Mouse (Mus musculus) Patski (cell line): Measurements from ENCODE around the gene Tspan7. TPM values are rescaled to one million over a fixed set of nuclear protein-coding genes. Genes with fewer than 3 reads are reported as not detected.

Experiments
- ATAC-seq: fragments of 100-300 bp; one replicate; pipeline ENCODE4 v1.8.0; 2021
- CTCF ChIA-PET: fragments of 350-600 bp; sonication (Branson Sonifier 250); formaldehyde crosslinking; loops from one replicate; lab custom pipeline; 2022; ENCODE audit warnings: inconsistent platforms; lab: Charles Lee
- POLR2A ChIA-PET: fragments of 350-600 bp; sonication (Branson Sonifier 250); formaldehyde crosslinking; loops from one replicate; lab custom pipeline; 2022; ENCODE audit warnings: antibody characterized with exemption, inconsistent platforms; lab: Charles Lee
- DNase-seq: peaks from one replicate; pipeline ENCODE4 v3.0.0-alpha.2; 2011; ENCODE audit warnings: low read depth, low spot score
- H3K27me3 ChIP-seq: fragments of 371-371 bp; one replicate; pipeline ENCODE4 v1.5.1; 2021
- CTCF ChIP-seq: fragments of 100-300 bp; IDR thresholded peaks from one replicate; pipeline ENCODE4 v1.5.1; 2021
- in situ Hi-C: fragments of 300-500 bp; cut with MboI; formaldehyde crosslinking; loops from 3 replicates; pipeline ENCODE4 v1.11.1; 2018; ENCODE audit warnings: low pct_unique_long_range_greater_than_20kb, mixed read lengths
- polyA plus RNA-seq: library from polyadenylated mRNA; unstranded; gene quantifications from one replicate; pipeline ENCODE4 v1.2.3, GENCODE M21; 2021

The Tspan7 gene
- polyA plus RNA-seq, 1 experiment from 2014 or later = 46.2 TPM

GRCm38 (mm10) chrX:10498580-10498979 is 13.6 kb downstream of the Tspan7 start:
- CTCF ChIA-PET = interaction anchor here (1.0 to 1.2 kb wide), 2 partner anchors 10 to 18 kb away, joined by 3 read pairs; no protein-coding TSS in a partner anchor
- in situ Hi-C loops = no loop called here
- H3K27me3 ChIP-seq = peaks cover 17% of the 10 kb centered on the region
- ATAC-seq (no peak), DNase-seq (no peak)
- no peak for TF ChIP-seq CTCF
- POLR2A ChIA-PET = no interaction called here

- DNase-seq (no peak), ATAC-seq (no peak)
- no peak for TF ChIP-seq CTCF
- peaks cover 17% of the 10 kb centered on the region for H3K27me3 ChIP-seq
- ChIA-PET CTCF (no interaction called here), POLR2A (no interaction called here)
- in situ Hi-C loops = no loop called here
These were observed 17.7 kb downstream of the Tspan7 start for GRCm38 (mm10) chrX:10502616-10503015.

GRCm38 (mm10) chrX:10514417-10514816 is 29.5 kb downstream of the Tspan7 start:
- no peak for ATAC-seq
- no peak for TF ChIP-seq CTCF
- no peak for DNase-seq
- in situ Hi-C loops = no loop called here
- H3K27me3 ChIP-seq = peaks cover 14% of the 10 kb centered on the region
- POLR2A ChIA-PET = no interaction called here
- CTCF ChIA-PET = no interaction called here

GRCm38 (mm10) chrX:10514971-10515370 is 30.0 kb downstream of the Tspan7 start:
- ChIA-PET POLR2A (no interaction called here), CTCF (interaction anchor here (0.7 kb wide), 1 partner anchor 1653 kb away, joined by 4 read pairs; no protein-coding TSS in a partner anchor)
- H3K27me3 ChIP-seq = peaks cover 18% of the 10 kb centered on the region
- ATAC-seq (no peak), DNase-seq (no peak)
- no peak for TF ChIP-seq CTCF
- in situ Hi-C loops = no loop called here

- H3K27me3 ChIP-seq = peaks cover 25% of the 10 kb centered on the region
- no peak for ATAC-seq
These were observed 31.5 kb downstream of the Tspan7 start for GRCm38 (mm10) chrX:10516448-10516847.

GRCm38 (mm10) chrX:10516925-10517324 is 32.0 kb downstream of the Tspan7 start:
- ATAC-seq = no peak
- TF ChIP-seq CTCF = no peak
- in situ Hi-C loops = no loop called here
- POLR2A ChIA-PET = no interaction called here
- no peak for DNase-seq
- H3K27me3 ChIP-seq = peaks cover 25% of the 10 kb centered on the region
- CTCF ChIA-PET = interaction anchor here (1.3 kb wide), 1 partner anchor 19 kb away, joined by 3 read pairs; no protein-coding TSS in a partner anchor

More at GRCm38 (mm10) chrX:10516448-10516847, 31.5 kb downstream of the Tspan7 start:
- in situ Hi-C loops = no loop called here
- ChIA-PET CTCF (interaction anchor here (1.3 kb wide), 1 partner anchor 18 kb away, joined by 3 read pairs; no protein-coding TSS in a partner anchor), POLR2A (no interaction called here)
- no peak for DNase-seq
- no peak for TF ChIP-seq CTCF

- ChIA-PET CTCF (interaction anchor here (0.6 kb wide), 1 partner anchor 40 kb away, joined by 3 read pairs; no protein-coding TSS in a partner anchor), POLR2A (no interaction called here)
- in situ Hi-C loops = no loop called here
- ATAC-seq (no peak), DNase-seq (no peak)
- peaks cover 20% of the 10 kb centered on the region for H3K27me3 ChIP-seq
- no peak for TF ChIP-seq CTCF
These were observed 32.8 kb downstream of the Tspan7 start for GRCm38 (mm10) chrX:10517756-10518155.

- CTCF ChIA-PET = no interaction called here
These were observed 33.6 kb downstream of the Tspan7 start for GRCm38 (mm10) chrX:10518510-10518909.

GRCm38 (mm10) chrX:10535450-10535849 is 50.5 kb downstream of the Tspan7 start:
- ATAC-seq (no peak), DNase-seq (no peak)
- POLR2A ChIA-PET = no interaction called here
- no peak for TF ChIP-seq CTCF
- CTCF ChIA-PET = interaction anchor here (2.7 kb wide), 1 partner anchor 12 kb away, joined by 11 read pairs; no protein-coding TSS in a partner anchor
- H3K27me3 ChIP-seq = peaks cover 16% of the 10 kb centered on the region
- in situ Hi-C loops = no loop called here

More at GRCm38 (mm10) chrX:10518510-10518909, 33.6 kb downstream of the Tspan7 start:
- ATAC-seq (no peak), DNase-seq (no peak)
- POLR2A ChIA-PET = no interaction called here
- TF ChIP-seq CTCF = no peak
- peaks cover 22% of the 10 kb centered on the region for H3K27me3 ChIP-seq
- in situ Hi-C loops = no loop called here

GRCm38 (mm10) chrX:10539009-10539408 is 54.1 kb downstream of the Tspan7 start:
- ATAC-seq (no peak), DNase-seq (no peak)
- peaks cover 9% of the 10 kb centered on the region for H3K27me3 ChIP-seq
- CTCF ChIA-PET = no interaction called here
- no peak for TF ChIP-seq CTCF
- POLR2A ChIA-PET = interaction anchor here (0.8 kb wide), 1 partner anchor 18 kb away, joined by 3 read pairs; no protein-coding TSS in a partner anchor
- in situ Hi-C loops = no loop called here

- in situ Hi-C loops = no loop called here
- ChIA-PET POLR2A (interaction anchor here (0.8 kb wide), 1 partner anchor 18 kb away, joined by 3 read pairs; no protein-coding TSS in a partner anchor), CTCF (no interaction called here)
- peaks cover 9% of the 10 kb centered on the region for H3K27me3 ChIP-seq
- no peak for TF ChIP-seq CTCF
- ATAC-seq = no peak
- DNase-seq = no peak
These were observed 54.7 kb downstream of the Tspan7 start for GRCm38 (mm10) chrX:10539482-10540166.
